Mouse (Mus musculus) adipose tissue, adult 10 weeks (tissue): Measurements from ENCODE around the gene Abcb5. TPM values are rescaled to one million over a fixed set of nuclear protein-coding genes. Genes with fewer than 3 reads are reported as not detected.

Source experiments
- polyA plus RNA-seq: library from polyadenylated mRNA; stranded (reverse); fragments of 350-450 nt; fragmentation: Illumina TruSeq; extraction: RNeasy Lipid Tissue Mini Kit (QIAGEN cat#74804); gene quantifications from one replicate; pipeline ENCODE4 v1.2.3, GENCODE M21; 2014; ENCODE audit warnings: low read depth, low replicate concordance

The Abcb5 gene
- 82.5 TPM for polyA plus RNA-seq

DNA sequence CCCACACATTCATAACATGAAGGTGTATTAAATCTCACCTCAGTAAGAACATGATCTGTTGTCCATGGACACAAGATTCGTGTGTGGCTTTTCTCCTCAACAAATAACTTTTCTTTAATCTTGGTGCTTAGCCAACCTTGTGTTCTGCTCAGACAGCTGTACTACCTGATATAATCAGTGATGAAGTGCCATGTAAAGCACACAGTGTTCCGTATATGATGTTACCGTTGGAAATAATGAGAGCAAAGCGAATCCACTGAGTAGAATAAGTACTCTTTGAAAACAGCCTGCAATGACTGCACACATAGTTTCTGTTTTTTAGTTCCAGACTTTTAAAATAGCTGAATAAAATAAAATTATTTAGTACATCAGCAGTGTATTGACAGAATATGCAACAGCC, at the start of gene Abcb5:
Gene Abcb5, minus strand, starts transcription at position 101 of the 400 bp plus-strand sequence.

DNA sequence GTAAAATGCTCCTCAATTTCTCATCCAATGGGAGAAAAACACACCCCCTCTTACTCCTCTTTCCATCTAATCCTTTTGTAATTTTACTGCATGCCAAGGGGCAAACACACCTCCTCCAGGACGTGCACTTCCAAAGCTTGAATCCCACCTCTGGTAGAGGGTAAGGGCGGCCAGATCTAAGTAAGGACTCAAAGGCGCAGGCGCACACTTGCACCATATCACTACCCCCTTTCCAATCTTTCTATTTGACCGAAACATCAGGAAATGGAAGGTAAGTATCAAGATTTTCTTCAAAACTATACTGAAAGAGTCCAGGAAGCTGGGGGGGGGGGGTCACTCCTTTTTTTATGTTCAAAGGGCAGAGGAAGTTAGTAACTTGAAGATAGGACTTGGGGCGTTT, 120.0 kb downstream of the Abcb5 start, which contains the start of gene Sp8:
Gene Sp8, plus strand, starts transcription at position 109 of the 400 bp plus-strand sequence.

Other genes starting within 250 kb of the Abcb5 start
- 0.19 TPM for gene Sp8, start 120.1 kb downstream of the Abcb5 start, polyA plus RNA-seq